Mouse (Mus musculus): Measurements from ENCODE around the gene Gmeb1. TPM values are rescaled to one million over a fixed set of nuclear protein-coding genes. Genes with fewer than 3 reads are reported as not detected.

The Gmeb1 gene
- total and polyA plus RNA-seq, 3 experiments, result 7.9 to 19.3 (median 9.0) TPM

DNA sequence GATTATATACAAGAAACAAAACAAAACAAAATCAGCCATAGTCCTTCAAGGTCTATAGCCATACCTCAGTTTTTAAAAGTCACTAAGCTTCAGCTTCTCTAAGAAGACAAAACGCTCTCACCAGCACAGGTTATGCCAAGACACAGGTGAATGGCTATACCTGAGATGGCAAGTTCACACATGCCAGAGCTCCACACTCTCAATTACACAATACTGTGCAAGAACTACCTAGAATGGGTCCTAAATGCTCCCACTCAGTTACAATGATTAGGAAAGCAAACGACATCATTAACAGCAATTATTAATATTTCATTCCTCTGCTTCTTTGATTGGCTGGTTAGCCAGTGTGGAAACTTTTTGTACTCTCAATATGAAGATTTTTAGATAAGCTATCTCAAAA lies 52.1 kb downstream of the Gmeb1 start:
- Histone ChIP-seq H3K4me1 (ENCODE audit: control insufficient read depth in 1 of 2, insufficient read depth in 2 of 2) (peaks cover 4 to 42% of the 10 kb centered on the region in 2 experiments), H3K9ac (ENCODE audit: insufficient read depth, low read depth) (peak overlapping the region; percentile 42; the same call in 1 of the 2 replicates), H3K36me3 (replicated peaks in 1 of 2; ENCODE audit: control insufficient read depth in 1 of 2, insufficient read depth in 1 of 2, low read length in 1 of 2) (peaks cover 27 to 57% of the 10 kb centered on the region in 2 experiments)

DNA sequence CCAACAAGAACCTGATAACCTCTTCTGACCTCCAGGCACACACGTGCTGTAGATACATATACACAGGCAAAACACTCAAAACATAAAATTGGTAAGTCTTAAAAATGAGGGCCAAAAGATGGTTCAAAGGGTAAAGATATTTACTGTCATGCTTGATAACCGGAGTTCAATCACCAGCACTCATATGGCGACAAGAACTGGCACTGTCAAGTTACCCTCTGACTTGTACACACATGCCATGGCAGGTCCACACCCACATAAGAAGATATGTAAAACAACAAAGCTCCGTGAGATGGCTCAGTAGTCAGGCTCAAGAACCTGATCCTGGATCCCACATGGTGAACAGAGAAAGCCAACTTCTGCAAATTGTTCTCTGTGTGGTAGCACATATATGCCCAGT lies 54.1 kb downstream of the Gmeb1 start:
- DNase-seq (ENCODE audit: extremely low read depth), result no peak
- H3K4me1 ChIP-seq (ENCODE audit: control insufficient read depth in 1 of 2, insufficient read depth in 2 of 2), result peaks cover 4 to 47% of the 10 kb centered on the region in 2 experiments
- H3K79me2 ChIP-seq (replicated peaks; ENCODE audit: control insufficient read depth, extremely low read depth, insufficient read depth, poor library complexity, severe bottlenecking), result peaks cover 91% of the 10 kb centered on the region
- H3K9ac ChIP-seq (ENCODE audit: insufficient read depth, low read depth), result no peak overlapping the region
- H3K4me3 ChIP-seq (replicated peaks in 1 of 3; ENCODE audit: low read depth in 2 of 3, low read length in 2 of 3, poor library complexity in 1 of 3), result no peak overlapping the region
- no peaks in the 10 kb centered on the region for H3K27me3 ChIP-seq (replicated peaks)
- no peak overlapping the region for H3K4me2 ChIP-seq (ENCODE audit: insufficient read depth, low read depth, poor library complexity, severe bottlenecking)
- H3K9me3 ChIP-seq (replicated peaks; ENCODE audit: low read length), result no peaks in the 10 kb centered on the region
- TF ChIP-seq ZMIZ1 (IDR thresholded peaks at IDR 0.05; ENCODE audit: low read depth, low read length), result no peak
- TF ChIP-seq ETS1 (conservative IDR thresholded peaks at IDR 0.05; ENCODE audit: low read depth, low read length), result no peak
- no peak for TF ChIP-seq E2F4 (IDR thresholded peaks at IDR 0.05; ENCODE audit: insufficient replicate concordance, low read depth, low read length)
- no peak for TF ChIP-seq USF1 (IDR thresholded peaks at IDR 0.05; ENCODE audit: low read depth, low read length)
- TF ChIP-seq GABPA (IDR thresholded peaks at IDR 0.05; ENCODE audit: insufficient replicate concordance, low read depth, low read length), result no peak
- no peak for TF ChIP-seq EP300 (IDR thresholded peaks at IDR 0.05; ENCODE audit: low read length)
- in situ Hi-C loops (cut with MboI; ENCODE audit: low pct_ligation_motif_present, low pct_unique_long_range_greater_than_20kb, low sequenced_read_pairs), result no loop called here
- dilution Hi-C loops (cut with MboI; ENCODE audit: extremely low pct_ligation_motif_present, extremely low pct_unique_long_range_greater_than_20kb, low sequenced_read_pairs), result no loop called here
- H3K36me3 ChIP-seq (replicated peaks in 1 of 2; ENCODE audit: control insufficient read depth in 1 of 2, insufficient read depth in 1 of 2, low read length in 1 of 2), result peaks cover 39 to 75% of the 10 kb centered on the region in 2 experiments
- no peak overlapping the region for H3K27ac ChIP-seq (ENCODE audit: insufficient read depth, low read depth)

More for the DNA sequence above, 52.1 kb downstream of the Gmeb1 start:
- Histone ChIP-seq H3K4me2 (ENCODE audit: insufficient read depth, low read depth, poor library complexity, severe bottlenecking) (peak overlapping the region; percentile 30; the same call in 1 of the 2 replicates), H3K79me2 (replicated peaks; ENCODE audit: control insufficient read depth, extremely low read depth, insufficient read depth, poor library complexity, severe bottlenecking) (peaks cover 71% of the 10 kb centered on the region), H3K4me3 (replicated peaks in 1 of 3; ENCODE audit: low read depth in 2 of 3, low read length in 2 of 3, poor library complexity in 1 of 3) (no peak overlapping the region), H3K27ac (ENCODE audit: insufficient read depth, low read depth) (no peak overlapping the region), H3K9me3 (replicated peaks; ENCODE audit: low read length) (no peaks in the 10 kb centered on the region), H3K27me3 (replicated peaks) (no peaks in the 10 kb centered on the region)
- DNase-seq (ENCODE audit: extremely low read depth), result no peak
- TF ChIP-seq MEF2A (IDR thresholded peaks at IDR 0.05; ENCODE audit: borderline replicate concordance, low read depth, low read length) (no peak), RCOR1 (conservative IDR thresholded peaks at IDR 0.05; ENCODE audit: low read depth, low read length) (no peak), ZC3H11A (IDR thresholded peaks at IDR 0.05; ENCODE audit: low read depth, low read length) (no peak), E2F4 (IDR thresholded peaks at IDR 0.05; ENCODE audit: insufficient replicate concordance, low read depth, low read length) (no peak), BHLHE40 (IDR thresholded peaks at IDR 0.05; ENCODE audit: low read depth, low read length) (no peak), ZNF384 (IDR thresholded peaks at IDR 0.05; ENCODE audit: low read depth, low read length) (no peak), HCFC1 (IDR thresholded peaks at IDR 0.05; ENCODE audit: low read depth, low read length) (no peak), TBP (conservative IDR thresholded peaks at IDR 0.05; ENCODE audit: low read depth, low read length) (no peak), MAZ (IDR thresholded peaks at IDR 0.05; ENCODE audit: low read depth, low read length) (no peak), SMC3 (IDR thresholded peaks at IDR 0.05; ENCODE audit: low read depth, low read length) (no peak), SIN3A (IDR thresholded peaks at IDR 0.05; ENCODE audit: low read length) (no peak), KAT2A (IDR thresholded peaks at IDR 0.05; ENCODE audit: insufficient replicate concordance, low read length) (no peak), POLR2AphosphoS2 (IDR thresholded peaks at IDR 0.05; ENCODE audit: low read depth, low read length) (no peak), MXI1 (IDR thresholded peaks at IDR 0.05; ENCODE audit: low read depth, low read length) (no peak), USF2 (conservative IDR thresholded peaks at IDR 0.05; ENCODE audit: low read depth, low read length) (no peak)
- dilution Hi-C loops (cut with MboI; ENCODE audit: extremely low pct_ligation_motif_present, extremely low pct_unique_long_range_greater_than_20kb, low sequenced_read_pairs) (no loop called here), in situ Hi-C loops (cut with MboI; ENCODE audit: low pct_ligation_motif_present, low pct_unique_long_range_greater_than_20kb, low sequenced_read_pairs) (no loop called here)

All from CH12.LX (cell line).